Mouse (Mus musculus) neural tube, embryonic 15.5 days (tissue): Measurements from ENCODE around the gene Jdp2. TPM values are rescaled to one million over a fixed set of nuclear protein-coding genes. Genes with fewer than 3 reads are reported as not detected.
"Not testable (repeated sequence)": the region's sequence is repeated elsewhere in the genome, so short reads cannot be mapped to it uniquely, and the experiment has no call there.

ENCODE experiments used
- ATAC-seq: fragments of 200-750 bp; cut with Nextera tagmentation; 2 replicates; pipeline ENCODE4 v1.8.0; 2017; ENCODE audit warnings: mild to moderate bottlenecking, moderate TSS enrichment, moderate library complexity; ENCODE audit not compliant: low FRiP score
- H3K27ac ChIP-seq: fragments of 300-500 bp; sonication (generic); replicated peaks from 2 replicates; pipeline ENCODE4 v1.5.1; 2015; ENCODE audit warnings: mild to moderate bottlenecking, inconsistent platforms
- H3K27me3 ChIP-seq: fragments of 300-500 bp; sonication (generic); replicated peaks from 2 replicates; pipeline ENCODE4 v1.6.1; 2015; ENCODE audit warnings: inconsistent platforms
- H3K36me3 ChIP-seq: fragments of 300-500 bp; sonication (generic); 2 replicates; pipeline ENCODE4 v1.6.1; 2015; ENCODE audit warnings: inconsistent platforms
- H3K4me1 ChIP-seq: fragments of 300-500 bp; sonication (generic); 2 replicates; pipeline ENCODE4 v1.6.1; 2015; ENCODE audit warnings: inconsistent platforms
- H3K4me2 ChIP-seq: fragments of 300-500 bp; sonication (generic); 2 replicates; pipeline ENCODE4 v1.6.1; 2015; ENCODE audit warnings: inconsistent platforms, mild to moderate bottlenecking, moderate library complexity
- H3K4me3 ChIP-seq: fragments of 300-500 bp; sonication (generic); replicated peaks from 2 replicates; pipeline ENCODE4 v1.5.1; 2015; ENCODE audit warnings: mild to moderate bottlenecking, inconsistent platforms
- H3K9ac ChIP-seq: fragments of 300-500 bp; sonication (generic); replicated peaks from 2 replicates; pipeline ENCODE4 v1.6.1; 2015; ENCODE audit warnings: mild to moderate bottlenecking, inconsistent platforms
- H3K9me3 ChIP-seq: fragments of 300-500 bp; sonication (generic); replicated peaks from 2 replicates; pipeline ENCODE4 v1.6.1; 2016; ENCODE audit warnings: inconsistent platforms
- WGBS: fragments of 180-500 bp; shearing (Covaris S2); methylation state at CpG from one replicate; pipeline ENCODE4 v1.1.7; 2015; ENCODE audit warnings: mixed read lengths; 5-methylcytosine and 5-hydroxymethylcytosine counted together
- polyA plus RNA-seq: library from polyadenylated mRNA; unstranded; fragments of >200 nt; fragmentation: Nextera tagmentation; extraction: Ambion mirVana; gene quantifications from 2 replicates; pipeline ENCODE4 v1.2.1, GENCODE M21; 2015

The Jdp2 gene
- polyA plus RNA-seq, 1 experiment from 2014 or later, result 0.69 TPM

- WGBS, result 73% methylated on average over 12 of the region's 12 CpGs
- no peak overlapping the region for H3K4me2 ChIP-seq
- ATAC-seq, result peak; percentile 55
- H3K4me3 ChIP-seq, result no peak overlapping the region
- no peak overlapping the region for H3K9ac ChIP-seq
- no peaks in the 10 kb centered on the region for H3K9me3 ChIP-seq
- no peaks in the 10 kb centered on the region for H3K27me3 ChIP-seq
- H3K27ac ChIP-seq, result 0 out of 2 replicates have a peak overlapping the region, but pooled peaks have one; percentile 19
- H3K4me1 ChIP-seq, result peaks cover 20% of the 10 kb centered on the region
- H3K36me3 ChIP-seq, result peaks cover 22% of the 10 kb centered on the region; the same call in 1 of the 2 replicates
Measured at GRCm38 (mm10) chr12:85639326-85640008, 40.6 kb downstream of the Jdp2 start.

GRCm38 (mm10) chr12:85640852-85641563 lies 42.2 kb downstream of the Jdp2 start:
- no peak overlapping the region for H3K4me3 ChIP-seq
- no peaks in the 10 kb centered on the region for H3K27me3 ChIP-seq
- no peak overlapping the region for H3K9ac ChIP-seq
- ATAC-seq, result no peak
- no peak overlapping the region for H3K4me2 ChIP-seq
- H3K9me3 ChIP-seq, result no peaks in the 10 kb centered on the region
- peaks cover 14% of the 10 kb centered on the region; the same call in 1 of the 2 replicates for H3K36me3 ChIP-seq
- peaks cover 20% of the 10 kb centered on the region for H3K4me1 ChIP-seq
- H3K27ac ChIP-seq, result no peak overlapping the region
- 90% methylated on average over 10 of the region's 10 CpGs for WGBS

- ATAC-seq, result no peak
- 64% methylated on average over 4 of the region's 4 CpGs for WGBS
- Histone ChIP-seq H3K36me3 (peaks cover 10% of the 10 kb centered on the region; the same call in 1 of the 2 replicates), H3K9me3 (no peaks in the 10 kb centered on the region), H3K27ac (0 out of 2 replicates have a peak overlapping the region, but pooled peaks have one; percentile 19), H3K4me1 (peaks cover 20% of the 10 kb centered on the region), H3K4me3 (no peak overlapping the region), H3K9ac (no peak overlapping the region), H3K4me2 (no peak overlapping the region), H3K27me3 (no peaks in the 10 kb centered on the region)
Measured at GRCm38 (mm10) chr12:85641564-85641931, 42.7 kb downstream of the Jdp2 start.

- ATAC-seq, result no peak
- 75% methylated on average over 5 of the region's 5 CpGs for WGBS
Measured at GRCm38 (mm10) chr12:85643735-85644134, 44.9 kb downstream of the Jdp2 start.

GRCm38 (mm10) chr12:85645664-85646063 lies 46.8 kb downstream of the Jdp2 start:
- peaks cover 9% of the 10 kb centered on the region for H3K4me1 ChIP-seq
- no peaks in the 10 kb centered on the region for H3K36me3 ChIP-seq
- no peak overlapping the region for H3K4me3 ChIP-seq
- no peak overlapping the region for H3K9ac ChIP-seq
- no peaks in the 10 kb centered on the region for H3K27me3 ChIP-seq
- 97% methylated on average over 4 of the region's 4 CpGs for WGBS
- H3K27ac ChIP-seq, result no peak overlapping the region
- no peak overlapping the region for H3K4me2 ChIP-seq
- no peaks in the 10 kb centered on the region for H3K9me3 ChIP-seq
- no peak for ATAC-seq

More at GRCm38 (mm10) chr12:85643735-85644134, 44.9 kb downstream of the Jdp2 start:
- Histone ChIP-seq H3K36me3 (peaks cover 10% of the 10 kb centered on the region; the same call in 1 of the 2 replicates), H3K9me3 (no peaks in the 10 kb centered on the region), H3K4me2 (no peak overlapping the region), H3K4me3 (no peak overlapping the region), H3K27me3 (no peaks in the 10 kb centered on the region), H3K4me1 (peaks cover 19% of the 10 kb centered on the region), H3K9ac (no peak overlapping the region), H3K27ac (no peak overlapping the region)

GRCm38 (mm10) chr12:85647346-85647745 lies 48.5 kb downstream of the Jdp2 start:
- H3K27me3 ChIP-seq, result no peaks in the 10 kb centered on the region
- no peak overlapping the region for H3K9ac ChIP-seq
- WGBS, result 37% methylated on average over 10 of the region's 10 CpGs
- no peaks in the 10 kb centered on the region for H3K9me3 ChIP-seq
- no peak for ATAC-seq
- no peaks in the 10 kb centered on the region for H3K36me3 ChIP-seq
- no peak overlapping the region for H3K27ac ChIP-seq
- no peaks in the 10 kb centered on the region for H3K4me1 ChIP-seq
- no peak overlapping the region for H3K4me3 ChIP-seq
- H3K4me2 ChIP-seq, result no peak overlapping the region

GRCm38 (mm10) chr12:85647955-85648354 lies 49.1 kb downstream of the Jdp2 start:
- Histone ChIP-seq H3K4me1 (no peaks in the 10 kb centered on the region), H3K36me3 (no peaks in the 10 kb centered on the region), H3K4me2 (no peak overlapping the region), H3K27ac (no peak overlapping the region), H3K4me3 (no peak overlapping the region), H3K9me3 (no peaks in the 10 kb centered on the region), H3K27me3 (no peaks in the 10 kb centered on the region), H3K9ac (no peak overlapping the region)
- WGBS, result 97% methylated on average over 1 of the region's 1 CpGs
- ATAC-seq, result no peak

GRCm38 (mm10) chr12:85659319-85659718 lies 60.5 kb downstream of the Jdp2 start:
- Histone ChIP-seq H3K27me3 (no peaks in the 10 kb centered on the region), H3K9ac (no peak overlapping the region), H3K9me3 (no peaks in the 10 kb centered on the region), H3K4me2 (no peak overlapping the region), H3K27ac (no peak overlapping the region), H3K36me3 (no peaks in the 10 kb centered on the region), H3K4me3 (no peak overlapping the region), H3K4me1 (0 out of 2 replicates have a peak, but pooled peaks cover 8% of the 10 kb centered on the region)
- ATAC-seq, result 0 out of 2 replicates have a peak, but pooled peaks have one; percentile 21
- 35% methylated on average over 2 of the region's 2 CpGs for WGBS

GRCm38 (mm10) chr12:85660855-85661254 lies 62.0 kb downstream of the Jdp2 start:
- no peaks in the 10 kb centered on the region for H3K27me3 ChIP-seq
- H3K36me3 ChIP-seq, result no peaks in the 10 kb centered on the region
- H3K9ac ChIP-seq, result no peak overlapping the region
- no peak overlapping the region for H3K4me2 ChIP-seq
- H3K27ac ChIP-seq, result no peak overlapping the region
- no peak overlapping the region for H3K4me3 ChIP-seq
- 0 out of 2 replicates have a peak, but pooled peaks cover 8% of the 10 kb centered on the region for H3K4me1 ChIP-seq
- 91% methylated on average over 12 of the region's 12 CpGs for WGBS
- H3K9me3 ChIP-seq, result no peaks in the 10 kb centered on the region
- ATAC-seq, result no peak

- not testable (repeated sequence) for ATAC-seq
Measured at GRCm38 (mm10) chr12:85662232-85662631, 63.4 kb downstream of the Jdp2 start.

GRCm38 (mm10) chr12:85662896-85663295 lies 64.1 kb downstream of the Jdp2 start:
- peak; percentile 78; the same call in 1 of the 2 replicates for ATAC-seq
- Histone ChIP-seq H3K27ac (no peak overlapping the region), H3K4me1 (0 out of 2 replicates have a peak, but pooled peaks cover 8% of the 10 kb centered on the region), H3K4me3 (no peak overlapping the region), H3K9ac (no peak overlapping the region), H3K36me3 (no peaks in the 10 kb centered on the region), H3K4me2 (no peak overlapping the region), H3K27me3 (no peaks in the 10 kb centered on the region), H3K9me3 (no peaks in the 10 kb centered on the region)
- 14% methylated on average over 9 of the region's 9 CpGs for WGBS

More at GRCm38 (mm10) chr12:85662232-85662631, 63.4 kb downstream of the Jdp2 start:
- H3K9me3 ChIP-seq, H3K4me3 ChIP-seq, H3K4me1 ChIP-seq, H3K27ac ChIP-seq, H3K9ac ChIP-seq, H3K36me3 ChIP-seq, H3K27me3 ChIP-seq, H3K4me2 ChIP-seq: not testable (repeated sequence)
- WGBS, result 88% methylated on average over 8 of the region's 8 CpGs

- Histone ChIP-seq H3K27ac (no peak overlapping the region), H3K4me2 (no peak overlapping the region), H3K9me3 (no peaks in the 10 kb centered on the region), H3K9ac (no peak overlapping the region), H3K27me3 (no peaks in the 10 kb centered on the region), H3K4me1 (0 out of 2 replicates have a peak, but pooled peaks cover 3% of the 10 kb centered on the region), H3K36me3 (no peaks in the 10 kb centered on the region), H3K4me3 (no peak overlapping the region)
- 92% methylated on average over 8 of the region's 8 CpGs for WGBS
- ATAC-seq, result no peak
Measured at GRCm38 (mm10) chr12:85666112-85666511, 67.3 kb downstream of the Jdp2 start.
